Mouse (Mus musculus) bone marrow, adult 2 months (tissue): Measurements from ENCODE around the gene Zscan22.

Source experiments
- CTCF ChIP-seq: fragments of 200-500 bp; IDR thresholded peaks from 2 replicates; pipeline ENCODE4 v1.5.1; 2011; ENCODE audit warnings: low read length, control low read depth; ENCODE audit not compliant: control insufficient read depth, insufficient read depth
- POLR2A ChIP-seq: fragments of 200-500 bp; IDR thresholded peaks from 2 replicates; pipeline ENCODE4 v1.6.1; 2011; ENCODE audit warnings: low read depth, mild to moderate bottlenecking, control low read depth, low read length, borderline replicate concordance; ENCODE audit not compliant: control insufficient read depth

DNA sequence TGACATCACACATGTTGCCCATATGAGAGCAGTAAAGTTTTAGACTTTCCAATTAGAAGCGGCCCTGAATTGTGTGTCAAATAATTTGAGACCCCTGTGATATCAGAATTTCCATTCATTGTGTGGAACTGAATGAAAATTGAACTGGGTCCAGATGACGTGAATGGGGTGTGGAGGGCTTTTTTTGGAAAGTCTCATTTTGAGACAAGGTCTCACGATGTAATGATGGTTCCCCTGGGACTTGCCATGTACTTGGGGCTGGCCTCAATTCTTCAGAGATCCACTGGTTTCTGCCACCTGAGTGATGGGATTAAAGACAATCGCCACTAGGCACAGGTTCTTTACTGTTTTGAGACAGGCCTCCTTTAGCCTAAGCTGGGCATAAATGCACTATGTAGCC is 43.0 kb downstream of the Zscan22 start:
- TF ChIP-seq CTCF (no peak), POLR2A (no peak)
